Mouse (Mus musculus) olfactory bulb, adult 2 months (tissue): Measurements from ENCODE around the gene Cirbp.

Experiments used
- CTCF ChIP-seq: fragments of 200-500 bp; IDR thresholded peaks from 2 replicates; pipeline ENCODE4 v1.5.1; 2012; ENCODE audit warnings: low read depth, mild to moderate bottlenecking, low read length, moderate library complexity; ENCODE audit not compliant: insufficient read depth
- POLR2A ChIP-seq: fragments of 200-500 bp; IDR thresholded peaks from 2 replicates; pipeline ENCODE4 v1.6.1; 2012; ENCODE audit warnings: mild to moderate bottlenecking, low read depth, low read length, moderate library complexity; ENCODE audit not compliant: insufficient read depth

DNA sequence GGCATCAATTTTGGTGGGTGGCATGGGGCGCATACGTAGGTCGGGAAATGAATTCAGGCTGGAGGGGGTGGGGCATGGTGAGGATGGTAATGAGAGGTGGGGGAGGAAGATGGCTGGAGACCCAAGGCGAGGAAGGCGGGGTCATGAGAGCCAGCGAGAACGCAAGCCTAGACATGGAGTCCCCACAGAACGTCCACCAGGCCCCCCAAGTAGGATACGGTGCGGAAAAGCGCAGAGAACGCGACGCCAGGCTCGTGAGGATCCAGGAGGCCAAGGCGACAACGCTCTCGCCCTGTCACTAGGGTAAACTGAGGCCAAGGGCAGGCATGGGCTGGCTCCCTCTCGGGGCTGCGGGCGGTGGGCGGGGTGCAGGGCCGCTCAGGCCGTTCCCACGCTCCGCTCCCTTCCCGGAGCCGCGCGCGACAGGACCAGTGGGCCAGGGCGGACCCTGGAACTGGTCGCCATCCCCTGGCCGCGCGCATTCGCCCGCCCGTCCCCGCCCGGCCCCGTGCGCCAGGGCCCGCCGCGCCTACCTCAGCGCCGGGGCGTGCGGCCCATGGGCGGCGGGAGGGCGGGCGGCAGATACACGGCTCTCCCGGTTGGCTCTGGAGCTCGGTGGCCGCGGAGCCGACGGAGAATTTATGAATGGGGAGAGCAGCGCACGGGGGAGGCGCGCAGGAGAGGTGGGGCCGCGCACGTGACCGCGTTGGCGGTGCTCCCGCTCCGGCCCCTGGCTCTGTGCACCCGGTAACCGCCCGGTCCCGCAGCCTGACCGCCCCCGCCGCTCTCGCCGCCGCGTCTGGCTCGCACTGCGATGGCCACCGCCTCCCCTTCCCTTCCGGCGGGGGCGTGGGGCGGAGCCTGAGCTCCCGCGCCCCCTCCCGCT is 27.0 kb upstream of the Cirbp start, which contains the start of gene Atp5d:
- no peak for TF ChIP-seq CTCF
- peak; percentile 87 for TF ChIP-seq POLR2A
